Mouse (Mus musculus) gastrocnemius, postnatal 36 days (tissue): ENCODE results near the gene Vezt. TPM values are rescaled to one million over a fixed set of nuclear protein-coding genes. Genes with fewer than 3 reads are reported as not detected.

ENCODE experiments used
- DNase-seq, 2 experiments: peaks; one replicate each; pipeline ENCODE4 v3.0.0; 2022
- intact Hi-C: fragments of 180-260 bp; cut with DNase I; formaldehyde crosslinking; loops from one replicate; pipeline ENCODE4 v1.15.1; 2025
- total RNA-seq, 2 experiments: library from RNA; stranded (reverse); gene quantifications; 2 replicates each; pipeline ENCODE4 v1.2.3; 2021

The Vezt gene
- total RNA-seq, 2 experiments from 2014 or later, result 32.5 to 40.1 TPM

DNA sequence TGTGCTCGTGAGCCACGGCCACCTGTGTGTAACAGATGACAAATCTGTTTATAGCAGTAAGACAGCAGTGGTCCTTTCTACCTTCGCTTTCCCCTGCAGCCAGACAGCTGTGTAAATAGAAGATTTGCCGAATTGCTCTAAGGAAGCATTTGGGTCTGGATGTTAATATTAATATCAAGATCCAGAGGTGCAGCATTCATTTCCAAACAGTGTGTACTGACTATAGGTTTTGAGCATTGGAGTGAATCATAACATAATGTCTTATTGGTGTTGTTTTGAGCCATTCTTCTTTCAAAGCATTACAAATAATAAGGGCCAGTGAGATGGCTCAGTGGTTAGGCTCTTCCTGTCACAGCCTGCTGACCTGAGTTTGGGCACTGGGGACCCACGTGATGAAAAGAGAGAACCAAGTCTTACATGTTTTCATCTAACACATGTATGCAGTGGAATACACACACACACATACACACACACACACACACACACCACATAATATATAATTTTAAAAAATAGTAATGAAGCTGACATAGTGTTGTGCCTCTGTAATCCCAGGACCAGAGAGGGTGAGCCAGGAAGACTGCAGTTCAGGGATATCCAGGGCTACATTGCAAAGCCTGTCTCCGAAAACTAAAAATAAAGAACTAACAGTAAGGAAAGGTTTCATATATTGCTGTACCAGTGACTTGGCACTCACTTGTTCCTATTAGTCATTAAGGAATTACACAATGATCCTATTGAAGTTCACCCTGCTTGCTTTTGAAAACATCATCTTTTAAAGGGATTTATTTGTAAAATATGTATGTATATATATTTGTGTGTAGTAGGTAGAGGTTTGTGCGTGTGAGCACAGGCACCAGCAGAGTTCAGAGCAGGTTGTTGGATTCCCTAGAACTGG, 3.0 kb upstream of the Vezt start:
- no peak for DNase-seq
- intact Hi-C loops, result no loop called here

GRCm38 (mm10) chr10:94037596-94037995, 2.0 kb upstream of the Vezt start:
- DNase-seq, result no peak
- intact Hi-C loops, result loop anchor here (2.0 kb wide), 1 partner anchor 79 kb away; no protein-coding TSS in a partner anchor

- intact Hi-C loops, result loop anchor here (2.0 kb wide), 1 partner anchor 80 kb away; no protein-coding TSS in a partner anchor
- no peak for DNase-seq
These were observed 1.6 kb upstream of the Vezt start for GRCm38 (mm10) chr10:94037196-94037595.

DNA sequence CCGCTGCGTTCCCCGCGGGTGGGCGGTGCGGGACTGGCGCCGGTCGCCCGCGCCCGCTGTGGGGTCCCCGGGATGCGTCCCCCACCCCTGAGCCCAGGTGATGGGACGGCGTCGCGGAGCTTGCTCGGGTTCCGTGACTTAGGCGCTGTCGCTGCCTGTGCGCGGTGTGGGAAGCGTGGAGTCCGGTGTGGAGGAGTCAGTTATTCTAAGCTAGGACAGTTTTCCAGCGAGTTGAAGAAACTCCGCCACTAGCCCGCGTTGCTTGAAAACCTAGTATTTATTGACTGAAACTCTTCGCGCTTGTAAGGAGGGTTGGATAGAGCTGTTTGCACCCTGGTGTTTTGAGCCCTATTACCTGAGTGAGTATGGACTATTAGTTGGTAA, 750 bp upstream of the Vezt start:
- no peak for DNase-seq

DNA sequence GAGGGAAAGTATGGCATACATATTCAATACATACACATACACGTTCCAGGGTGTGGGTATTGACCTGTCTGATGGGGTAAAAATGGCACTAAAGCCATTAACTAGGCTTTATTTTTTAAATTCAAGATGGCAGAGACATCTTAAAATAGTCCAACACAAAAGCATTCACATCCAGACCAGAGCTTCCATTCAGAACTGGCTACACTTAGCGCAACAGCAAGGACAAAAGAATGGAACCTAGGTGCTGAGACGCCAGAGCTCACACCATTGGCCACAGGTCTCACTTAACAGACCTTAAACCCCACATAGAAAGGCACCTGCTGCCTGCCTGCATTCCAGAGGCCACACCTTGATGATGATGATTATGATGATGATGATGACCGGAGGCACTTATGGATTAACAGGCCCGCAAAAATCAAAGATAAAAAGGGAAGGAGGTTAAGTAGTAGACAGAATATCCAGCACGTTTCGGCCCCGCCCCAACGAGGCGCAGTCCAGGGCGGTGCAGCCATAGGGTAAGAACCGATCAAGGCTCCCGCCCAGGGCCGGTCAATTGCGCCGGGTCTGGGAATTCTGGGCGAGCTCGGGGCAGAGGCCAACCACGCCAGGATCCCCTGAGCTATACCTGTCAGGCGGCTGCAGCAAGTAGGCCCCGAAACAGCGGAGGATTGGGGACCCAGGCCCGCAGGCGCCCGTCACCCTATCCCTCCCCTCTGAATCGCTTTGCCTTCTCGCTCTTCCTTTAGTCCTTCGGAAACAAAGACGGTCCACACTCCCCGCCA, 550 bp downstream of the Vezt start:
- DNase-seq, result peak in 1 of 2 experiments; percentile 18
- intact Hi-C loops, result no loop called here

More for the DNA sequence above, 750 bp upstream of the Vezt start:
- intact Hi-C loops, result loop anchor here (2.0 kb wide), 1 partner anchor 80 kb away; no protein-coding TSS in a partner anchor

DNA sequence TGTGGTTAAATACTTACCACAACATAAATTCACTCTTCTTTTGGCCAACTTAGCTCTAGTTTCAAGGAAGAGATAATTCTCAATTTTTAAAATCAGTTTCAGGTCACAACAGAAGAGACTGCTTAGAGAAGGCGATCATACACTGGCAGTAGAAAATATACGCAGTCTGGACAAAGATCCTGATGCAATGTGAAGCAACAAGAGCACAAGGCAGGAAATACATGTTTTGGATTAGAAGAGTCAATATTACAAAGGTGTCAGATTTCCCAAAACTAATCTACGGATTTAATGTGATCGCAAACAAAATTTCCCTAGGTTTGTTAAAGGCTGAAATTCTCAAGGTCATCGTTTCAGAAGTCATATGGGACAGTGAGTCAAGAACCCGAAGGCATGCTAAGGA, 4.5 kb downstream of the Vezt start:
- intact Hi-C loops, result no loop called here
- DNase-seq, result no peak

- no peak for DNase-seq
- intact Hi-C loops, result no loop called here
These were observed 7.1 kb downstream of the Vezt start for GRCm38 (mm10) chr10:94028493-94028892.

GRCm38 (mm10) chr10:94025079-94025478, 10.5 kb downstream of the Vezt start:
- no peak for DNase-seq
- intact Hi-C loops, result no loop called here

DNA sequence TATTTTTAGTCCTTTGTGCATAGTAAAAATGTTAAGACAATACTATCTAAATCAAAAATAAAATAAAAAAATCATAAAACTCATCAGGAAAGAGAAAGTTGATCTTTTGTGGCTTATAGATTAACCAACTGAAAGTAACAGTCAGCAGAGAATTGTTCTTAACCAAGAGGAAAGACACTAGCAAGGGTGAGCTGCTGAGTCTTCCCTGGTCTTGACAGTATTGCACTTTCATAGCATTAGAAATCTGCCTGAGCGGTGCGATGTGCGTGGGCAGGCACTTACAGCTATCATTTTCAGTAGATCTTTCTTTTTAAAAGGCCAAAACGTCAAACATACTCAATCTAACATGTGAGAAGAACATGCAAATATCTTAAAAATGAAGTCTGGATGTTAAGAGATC, 14.6 kb downstream of the Vezt start:
- no peak for DNase-seq
- intact Hi-C loops, result no loop called here

DNA sequence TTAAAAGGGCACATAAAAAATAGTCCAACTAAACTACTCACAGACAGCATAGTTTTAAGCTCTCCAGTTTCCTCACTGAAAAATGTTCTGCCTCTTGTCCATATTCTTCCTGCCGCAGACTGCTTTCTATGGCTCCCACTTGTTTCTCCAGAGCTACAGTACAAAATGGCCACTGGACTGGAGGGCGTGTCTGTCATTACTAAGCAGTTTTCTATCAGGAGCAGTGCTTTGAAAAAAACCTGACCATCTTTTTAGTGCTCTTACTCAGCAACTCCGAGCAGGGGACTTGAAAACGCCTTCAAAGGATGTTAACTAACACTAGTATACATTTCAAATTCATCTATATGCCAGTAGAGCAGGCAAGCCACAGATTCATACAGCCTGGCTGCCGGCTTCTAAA, 15.0 kb downstream of the Vezt start:
- intact Hi-C loops, result no loop called here
- no peak for DNase-seq

- DNase-seq, result no peak
- intact Hi-C loops, result no loop called here
These were observed 18.2 kb downstream of the Vezt start for GRCm38 (mm10) chr10:94017455-94017854.

DNA sequence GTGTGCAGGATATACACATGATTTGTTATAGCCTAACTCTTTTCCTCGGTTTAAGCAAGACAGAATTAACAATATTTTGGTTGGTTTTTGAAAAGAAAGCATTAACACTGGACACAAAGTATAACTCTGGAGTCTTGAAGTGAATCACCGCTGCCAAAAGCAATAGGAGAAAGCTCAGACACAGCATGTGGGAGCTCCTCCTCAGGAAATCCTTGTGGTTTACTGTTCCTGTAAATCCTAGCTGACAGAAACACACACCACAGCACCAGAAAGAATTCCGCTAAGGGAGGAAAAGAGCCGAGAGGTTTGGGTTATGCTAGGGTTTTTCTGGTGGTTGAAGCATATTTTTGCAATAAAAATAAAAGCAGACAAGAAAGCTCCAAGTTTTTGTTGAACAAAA, 21.4 kb downstream of the Vezt start:
- intact Hi-C loops, result no loop called here

DNA sequence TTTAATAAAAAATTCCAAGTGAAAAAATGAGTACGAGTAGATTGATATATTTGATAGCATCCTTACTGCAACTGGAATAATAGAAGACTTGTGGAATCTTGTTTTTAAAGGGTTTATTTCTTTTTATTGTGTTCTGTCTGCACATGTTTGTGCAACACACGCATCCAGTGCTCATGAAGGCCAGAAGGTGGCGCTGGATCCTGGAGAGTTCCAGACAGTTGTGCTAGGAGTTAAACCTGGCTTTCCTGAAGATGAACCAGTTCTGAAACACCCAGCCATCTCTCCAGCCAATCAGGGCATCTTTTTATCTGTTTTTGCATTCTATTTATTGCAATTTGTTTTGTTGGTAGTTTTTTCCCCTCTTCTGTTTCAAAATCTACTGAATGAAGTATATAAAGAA, 22.4 kb downstream of the Vezt start:
- intact Hi-C loops, result no loop called here
- DNase-seq, result peak; percentile 19 to 28

More for the DNA sequence above, 21.4 kb downstream of the Vezt start:
- DNase-seq, result no peak

DNA sequence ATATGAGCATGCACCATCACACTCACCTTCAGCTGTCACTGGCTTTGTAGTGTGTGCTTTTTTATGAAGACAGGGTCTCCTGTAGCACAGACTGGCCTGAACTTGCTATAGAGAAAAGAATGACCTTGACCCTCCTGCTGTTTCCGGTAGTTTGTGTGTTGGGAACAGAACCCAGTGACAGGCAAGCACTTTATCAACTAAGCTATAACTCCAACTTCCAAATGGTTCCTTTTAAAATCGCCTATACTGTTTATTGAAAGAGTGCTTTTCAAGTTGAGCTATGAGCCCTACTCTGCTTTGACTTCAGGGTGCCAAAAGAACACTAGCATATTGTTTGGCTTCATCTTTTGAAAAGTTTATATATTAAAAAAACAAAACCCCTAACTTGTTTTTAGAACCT, 24.6 kb downstream of the Vezt start:
- intact Hi-C loops, result no loop called here
- DNase-seq, result no peak

GRCm38 (mm10) chr10:94009991-94010679, 25.5 kb downstream of the Vezt start:
- no peak for DNase-seq
- intact Hi-C loops, result no loop called here

- DNase-seq, result no peak
- intact Hi-C loops, result no loop called here
These were observed 27.3 kb downstream of the Vezt start for GRCm38 (mm10) chr10:94008356-94008755.

GRCm38 (mm10) chr10:94000223-94000622, 35.4 kb downstream of the Vezt start:
- no peak for DNase-seq
- intact Hi-C loops, result no loop called here

DNA sequence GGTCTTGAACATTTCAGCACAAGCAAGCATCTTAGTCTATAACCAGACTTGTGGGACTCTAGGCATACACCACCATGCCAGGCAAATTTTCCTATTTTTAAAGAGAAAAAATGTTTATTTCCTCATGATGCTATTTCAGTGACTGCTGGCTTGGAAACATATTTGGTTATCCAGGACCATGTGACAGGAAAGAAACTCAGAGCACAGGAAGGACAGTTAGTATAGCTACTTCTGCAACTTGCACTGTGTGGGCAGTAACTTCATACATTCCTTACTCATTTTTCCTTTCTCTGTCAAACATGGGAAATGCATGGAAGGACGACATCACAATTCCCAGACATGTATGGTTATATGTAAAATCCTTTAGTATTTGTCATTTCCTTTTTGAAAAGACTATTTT, 36.3 kb downstream of the Vezt start:
- intact Hi-C loops, result no loop called here
- no peak for DNase-seq

GRCm38 (mm10) chr10:93995100-93995499, 40.5 kb downstream of the Vezt start:
- intact Hi-C loops, result no loop called here
- DNase-seq, result no peak

- intact Hi-C loops, result no loop called here
These were observed 41.5 kb downstream of the Vezt start for GRCm38 (mm10) chr10:93994136-93994535.

DNA sequence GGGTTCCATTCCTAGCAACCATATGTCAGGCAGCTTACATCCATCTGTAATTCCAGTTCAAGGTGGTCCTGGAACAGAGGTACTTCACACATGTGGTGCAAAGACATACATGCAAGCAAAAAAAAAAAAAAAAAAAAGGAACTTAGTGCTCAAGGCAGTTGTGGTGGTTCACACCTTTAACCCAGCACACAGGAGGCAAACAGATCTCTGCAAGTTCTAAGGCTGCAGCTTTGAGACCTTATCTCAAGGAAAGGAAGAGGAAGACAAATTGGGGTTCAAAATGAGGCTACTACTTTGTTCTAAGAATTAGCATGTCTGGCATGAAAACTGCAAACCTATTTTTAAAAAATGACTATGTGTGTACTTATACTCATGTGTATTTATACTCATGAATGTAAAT, 50.3 kb downstream of the Vezt start:
- intact Hi-C loops, result no loop called here

More at GRCm38 (mm10) chr10:93994136-93994535, 41.5 kb downstream of the Vezt start:
- DNase-seq, result no peak

More for the DNA sequence above, 50.3 kb downstream of the Vezt start:
- DNase-seq, result no peak
